Mouse (Mus musculus) testis, adult 2 months (tissue): ENCODE measurements around the gene Dyrk3.

ENCODE experiments used
- CTCF ChIP-seq: fragments of 200-500 bp; IDR thresholded peaks from 2 replicates; pipeline ENCODE4 v1.5.1; 2012; ENCODE audit warnings: low read depth, mild to moderate bottlenecking, inconsistent platforms, low read length, moderate library complexity; ENCODE audit not compliant: control insufficient read depth, insufficient read depth, insufficient replicate concordance
- POLR2A ChIP-seq: fragments of 200-500 bp; IDR thresholded peaks from 2 replicates; pipeline ENCODE4 v1.6.1; 2012; ENCODE audit warnings: low read depth, mild to moderate bottlenecking, inconsistent platforms, low read length, moderate library complexity; ENCODE audit not compliant: control insufficient read depth

DNA sequence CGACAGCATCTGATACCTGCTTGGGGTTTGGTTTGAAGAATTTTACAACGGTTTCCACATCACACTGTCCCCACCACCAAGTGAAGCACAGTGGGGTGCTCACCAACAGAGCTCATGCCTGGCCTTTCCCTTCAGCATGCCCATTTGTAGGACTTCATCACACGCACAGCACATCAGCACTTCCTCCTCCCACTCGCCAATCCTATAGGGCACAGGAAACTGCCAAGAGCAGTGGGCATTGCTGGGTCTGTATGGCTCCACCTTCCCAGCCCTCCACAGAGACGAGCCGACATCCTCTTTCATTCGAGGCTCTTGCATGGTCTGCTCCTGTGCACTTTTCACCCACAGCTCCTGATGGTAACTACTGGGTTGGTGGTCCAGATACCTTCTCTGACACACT, 45.1 kb upstream of the Dyrk3 start:
- TF ChIP-seq CTCF (no peak), POLR2A (no peak)
